Mouse (Mus musculus) induced T-regulatory cell, adult 2 months (primary cell): Measurements from ENCODE around the gene Mib2.

Experiments used
- DNase-seq: peaks from one replicate; pipeline ENCODE4 v3.0.0-alpha.2; 2012; ENCODE audit warnings: low read depth

The Mib2 gene

GRCm38 (mm10) chr4:155618321-155618720 lies 50.7 kb downstream of the Mib2 start:
- no peak for DNase-seq

- DNase-seq: no peak
Measured at GRCm38 (mm10) chr4:155613264-155613663, 55.7 kb downstream of the Mib2 start.

- no peak for DNase-seq
Measured at GRCm38 (mm10) chr4:155611860-155612259, 57.1 kb downstream of the Mib2 start.

GRCm38 (mm10) chr4:155606825-155607224 lies 62.2 kb downstream of the Mib2 start:
- no peak for DNase-seq

GRCm38 (mm10) chr4:155605132-155605531 lies 63.9 kb downstream of the Mib2 start:
- DNase-seq: no peak
